Mouse (Mus musculus) 416B (cell line): ENCODE results near the gene Prdm16.

Experiments used
- DNase-seq: peaks from one replicate; pipeline ENCODE4 v3.0.0; 2011; ENCODE audit warnings: low read depth

The Prdm16 gene

GRCm38 (mm10) chr4:154636721-154637311, at the start of gene Prdm16:
Prdm16 (minus strand) TSS chr4:154636873.
- no peak for DNase-seq

DNA sequence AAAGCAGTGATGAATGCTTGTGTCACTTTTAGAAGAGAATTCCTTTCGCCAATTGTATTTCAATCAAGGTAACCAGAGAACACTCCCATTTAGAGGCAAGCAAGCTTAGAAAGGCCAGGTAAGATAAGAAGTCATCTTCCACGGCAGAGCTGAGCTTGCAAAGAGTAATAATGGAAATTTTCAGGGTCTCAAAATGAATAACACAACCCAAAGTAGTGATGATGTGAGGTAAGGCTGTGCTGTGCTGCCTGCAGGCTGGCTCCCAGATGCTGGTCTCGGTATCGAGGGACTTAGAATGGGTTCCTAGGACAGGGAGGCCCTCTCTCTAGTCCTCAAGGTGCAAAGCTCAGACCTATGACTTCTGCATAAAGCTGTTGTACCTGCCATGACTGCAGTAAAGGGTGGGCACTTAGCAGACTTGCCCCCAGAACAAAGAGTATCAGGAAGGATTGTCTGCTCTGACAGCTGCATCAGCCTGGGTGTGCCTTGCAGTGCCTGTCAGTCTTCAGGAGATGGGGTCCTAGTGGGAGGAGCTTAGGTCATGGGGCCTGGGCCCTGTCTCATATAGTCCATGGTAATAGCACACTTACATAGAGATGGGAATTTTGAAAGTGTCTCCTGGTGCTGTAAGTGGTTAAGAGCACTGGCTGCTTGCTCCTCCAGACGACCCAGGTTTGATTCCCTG, 46.5 kb upstream of the Prdm16 start:
- no peak for DNase-seq

DNA sequence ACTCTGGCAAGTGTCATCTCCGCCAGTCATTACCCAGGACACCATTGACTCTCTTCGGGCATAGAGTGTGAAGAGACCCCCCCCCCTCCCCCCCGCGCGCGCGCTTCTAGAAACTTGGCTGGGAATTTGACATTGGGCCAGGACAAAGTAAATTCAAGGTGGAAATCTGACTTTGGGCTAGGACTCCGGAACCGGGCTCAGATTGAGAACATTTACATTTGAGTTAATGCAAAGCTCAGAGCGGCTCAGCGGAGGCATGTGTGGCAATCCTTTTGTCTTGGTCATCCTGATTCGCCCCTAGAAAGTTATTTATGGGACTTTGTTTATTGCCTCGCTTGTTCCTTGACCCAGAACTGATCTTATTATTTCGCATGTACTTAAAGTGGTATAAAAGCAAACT, 45.6 kb upstream of the Prdm16 start:
- DNase-seq, result no peak

DNA sequence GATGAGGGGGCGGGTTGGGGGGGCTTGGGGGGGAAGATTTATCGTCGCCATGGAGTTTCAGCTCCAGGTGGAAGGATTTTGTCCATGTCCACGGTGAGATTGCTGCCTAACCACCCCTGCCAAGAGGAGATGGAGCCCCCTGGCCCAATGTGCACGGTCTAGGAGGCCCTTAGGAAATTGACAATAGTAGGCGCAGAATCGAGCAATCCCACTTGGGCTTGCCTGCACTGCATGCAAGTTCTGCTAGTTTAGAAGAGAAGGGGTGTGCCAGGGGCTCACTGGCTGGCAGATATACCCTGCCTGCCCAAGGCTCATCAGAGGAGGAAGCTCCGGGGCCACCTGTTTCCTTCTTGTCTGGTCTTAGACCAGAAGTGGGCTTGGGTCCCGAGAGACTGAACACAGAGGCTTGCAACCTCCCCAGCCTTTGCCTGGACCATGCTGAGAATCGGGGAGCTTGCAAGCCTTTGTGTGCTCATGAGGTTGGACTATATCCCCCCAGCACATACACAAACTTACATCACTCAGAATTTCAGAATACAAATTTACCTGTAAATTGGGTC, 38.8 kb upstream of the Prdm16 start:
- DNase-seq, result no peak

DNA sequence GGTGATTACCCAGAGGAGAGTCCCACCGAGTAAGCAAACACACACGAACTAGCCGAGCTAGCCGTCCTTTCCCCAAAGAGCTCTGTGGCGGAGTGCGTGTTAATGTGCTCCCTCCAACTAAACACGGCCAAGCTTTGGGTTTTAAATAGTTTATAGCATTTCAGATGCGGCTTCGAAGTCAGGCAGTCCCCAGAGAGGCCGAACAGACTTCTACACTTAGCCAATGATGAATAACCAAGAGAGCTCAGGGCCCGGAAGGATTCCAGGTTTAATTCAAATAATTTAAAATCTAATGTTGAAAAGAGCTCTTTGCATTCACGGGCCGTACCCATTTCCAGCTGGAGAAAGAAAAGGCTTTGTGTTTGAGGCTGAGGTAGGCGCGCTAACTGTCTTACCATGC, 38.3 kb upstream of the Prdm16 start:
- no peak for DNase-seq

- DNase-seq, result no peak
Observed at GRCm38 (mm10) chr4:154674541-154674940, 37.9 kb upstream of the Prdm16 start.

GRCm38 (mm10) chr4:154673986-154674385, 37.3 kb upstream of the Prdm16 start:
- DNase-seq, result no peak

DNA sequence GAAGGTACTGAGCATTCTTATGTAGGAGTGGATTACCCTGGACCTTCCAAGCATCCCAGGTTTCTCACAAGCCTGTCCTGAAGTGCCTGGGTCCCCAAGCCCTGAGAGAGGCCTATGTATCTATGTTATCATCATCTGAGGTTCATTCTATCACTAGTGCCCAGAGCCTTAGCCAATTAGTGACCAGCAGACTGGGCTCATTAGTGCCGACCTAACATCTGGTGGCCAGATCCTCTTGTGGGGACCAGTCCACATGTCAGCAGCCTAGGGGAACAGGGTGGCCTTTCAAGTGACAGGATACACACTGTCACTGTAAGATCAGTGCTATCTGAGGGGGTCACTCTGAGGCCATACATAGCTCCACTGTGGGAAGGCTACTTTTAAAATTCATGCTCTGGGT, 35.4 kb upstream of the Prdm16 start:
- no peak for DNase-seq

GRCm38 (mm10) chr4:154671232-154671912, 34.7 kb upstream of the Prdm16 start:
- no peak for DNase-seq

GRCm38 (mm10) chr4:154667767-154668166, 31.1 kb upstream of the Prdm16 start, which contains the start of gene Actrt2:
Actrt2 (minus strand) TSS chr4:154667867.
- no peak for DNase-seq

DNA sequence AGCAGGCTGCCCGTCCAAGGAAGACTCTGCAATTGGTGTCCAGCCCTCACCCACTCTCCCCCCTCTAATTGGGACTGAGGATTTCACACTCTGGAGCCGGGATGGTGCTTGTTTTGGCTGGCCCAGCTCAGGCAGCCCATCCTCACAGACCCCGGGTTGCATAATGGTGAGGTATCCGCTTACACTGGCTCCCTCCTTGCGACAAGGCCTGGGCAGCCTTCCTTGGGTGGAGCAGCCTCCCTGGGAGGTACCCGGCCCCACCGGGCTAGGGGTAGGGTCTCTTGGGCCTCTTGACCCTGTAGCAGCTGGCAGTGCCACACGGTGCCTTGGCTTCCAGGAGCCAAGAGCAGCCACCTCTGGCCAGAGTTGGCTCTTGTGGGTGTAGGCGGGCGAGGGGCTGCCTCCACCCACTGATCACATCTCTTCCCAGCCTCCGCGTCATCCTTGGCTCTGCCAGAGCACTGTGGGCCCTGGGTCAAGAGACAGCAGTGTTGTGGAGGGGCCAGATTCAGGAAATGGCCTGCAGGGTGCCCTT, 26.1 kb upstream of the Prdm16 start:
- no peak for DNase-seq

GRCm38 (mm10) chr4:154661256-154661655, 24.6 kb upstream of the Prdm16 start:
- DNase-seq, result no peak

DNA sequence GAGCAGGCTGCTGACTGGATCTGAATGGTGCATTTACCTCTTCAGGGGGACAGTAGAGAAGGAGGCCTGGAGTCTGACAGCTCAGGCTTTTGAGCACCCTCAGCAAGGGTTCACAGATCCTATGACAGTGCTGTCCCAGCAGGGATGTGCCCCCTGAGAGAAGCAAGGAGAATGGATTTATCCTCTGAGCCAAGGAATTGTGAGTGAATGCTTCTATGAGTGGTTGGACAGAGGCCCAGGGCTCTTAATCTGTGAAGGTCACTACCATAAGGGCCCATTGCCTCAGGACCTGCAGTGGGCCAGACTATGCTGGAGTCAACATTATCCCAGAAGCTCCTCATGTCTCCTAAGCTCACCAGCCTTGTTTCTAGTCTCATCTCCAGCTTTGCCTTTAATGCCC, 23.4 kb upstream of the Prdm16 start:
- DNase-seq, result no peak

DNA sequence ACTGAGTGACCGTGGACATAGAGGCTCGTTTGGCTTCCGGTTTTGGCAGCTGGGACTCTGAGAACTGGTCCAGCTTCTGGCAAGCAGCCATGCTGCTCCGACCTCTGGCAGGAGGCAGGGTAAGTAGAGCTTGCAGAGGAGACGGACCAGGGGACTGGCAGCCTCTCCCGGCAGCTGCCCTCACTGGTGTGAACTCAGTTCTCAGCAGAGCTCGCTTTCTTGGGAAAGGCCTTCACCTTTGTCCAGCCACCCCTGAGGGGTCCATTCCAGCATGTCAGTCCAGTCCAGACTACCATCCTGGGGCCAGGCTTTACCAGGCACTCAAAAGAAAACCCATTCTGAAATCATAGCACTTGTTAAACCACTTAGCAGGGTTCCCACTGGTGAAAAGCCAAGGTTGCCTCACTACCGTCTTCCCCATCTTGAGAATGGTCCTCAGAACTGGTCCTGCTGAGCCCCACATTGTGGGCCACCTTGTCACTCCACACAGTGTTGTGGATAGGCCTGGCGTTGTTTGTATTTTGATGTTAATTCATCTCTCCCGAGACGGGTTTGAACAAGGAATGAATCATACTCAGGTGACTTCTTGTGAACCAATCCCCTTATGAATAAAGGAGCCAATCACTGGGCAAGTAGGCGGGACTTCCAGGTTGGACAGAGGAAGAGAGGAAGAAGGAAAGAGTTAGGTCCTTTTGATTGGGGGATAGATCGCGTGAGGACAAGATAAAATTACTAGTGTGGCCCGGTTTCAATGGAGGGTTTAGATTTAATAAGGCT, 18.6 kb upstream of the Prdm16 start:
- no peak for DNase-seq

DNA sequence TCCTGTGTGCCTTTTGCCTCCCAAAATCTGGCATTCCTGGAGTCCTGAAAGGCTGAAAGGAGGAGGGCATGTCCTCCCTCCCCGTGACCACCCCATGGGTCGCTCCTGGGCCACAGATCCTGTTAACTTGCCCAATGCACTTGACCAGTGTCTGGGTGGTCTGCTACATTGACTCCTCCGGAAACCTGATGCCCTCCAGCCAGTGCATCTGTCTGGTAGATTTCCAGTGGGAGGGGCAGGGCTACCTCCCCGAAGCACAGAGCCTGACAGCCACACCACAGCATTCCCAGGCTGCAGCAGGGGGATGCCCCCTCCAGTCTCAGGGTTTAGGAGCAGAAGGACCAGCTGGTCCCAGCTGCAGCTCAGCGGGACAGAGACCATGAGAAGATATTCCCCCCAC, 15.8 kb upstream of the Prdm16 start:
- DNase-seq, result no peak

GRCm38 (mm10) chr4:154649083-154649747, 12.5 kb upstream of the Prdm16 start:
- no peak for DNase-seq

DNA sequence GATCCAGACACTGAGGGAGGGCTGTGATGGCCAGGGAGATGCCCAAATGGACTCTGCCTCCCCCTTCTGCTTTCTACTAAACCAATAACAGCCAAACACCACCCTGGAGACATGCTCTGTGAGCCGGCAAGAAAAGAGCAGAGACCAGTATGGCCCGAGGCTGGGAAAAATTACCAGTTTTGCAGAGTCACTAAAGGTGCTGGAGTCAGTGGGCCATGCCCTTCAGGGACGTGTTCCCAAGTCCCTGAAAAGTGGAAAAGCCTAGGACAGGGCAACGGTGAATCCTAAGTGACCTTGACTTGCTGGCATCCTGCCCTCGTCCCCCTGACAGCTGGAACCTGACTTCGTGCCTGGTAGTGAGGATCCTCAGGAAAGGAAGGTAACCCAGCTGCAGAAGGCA, 5.8 kb upstream of the Prdm16 start:
- no peak for DNase-seq

DNA sequence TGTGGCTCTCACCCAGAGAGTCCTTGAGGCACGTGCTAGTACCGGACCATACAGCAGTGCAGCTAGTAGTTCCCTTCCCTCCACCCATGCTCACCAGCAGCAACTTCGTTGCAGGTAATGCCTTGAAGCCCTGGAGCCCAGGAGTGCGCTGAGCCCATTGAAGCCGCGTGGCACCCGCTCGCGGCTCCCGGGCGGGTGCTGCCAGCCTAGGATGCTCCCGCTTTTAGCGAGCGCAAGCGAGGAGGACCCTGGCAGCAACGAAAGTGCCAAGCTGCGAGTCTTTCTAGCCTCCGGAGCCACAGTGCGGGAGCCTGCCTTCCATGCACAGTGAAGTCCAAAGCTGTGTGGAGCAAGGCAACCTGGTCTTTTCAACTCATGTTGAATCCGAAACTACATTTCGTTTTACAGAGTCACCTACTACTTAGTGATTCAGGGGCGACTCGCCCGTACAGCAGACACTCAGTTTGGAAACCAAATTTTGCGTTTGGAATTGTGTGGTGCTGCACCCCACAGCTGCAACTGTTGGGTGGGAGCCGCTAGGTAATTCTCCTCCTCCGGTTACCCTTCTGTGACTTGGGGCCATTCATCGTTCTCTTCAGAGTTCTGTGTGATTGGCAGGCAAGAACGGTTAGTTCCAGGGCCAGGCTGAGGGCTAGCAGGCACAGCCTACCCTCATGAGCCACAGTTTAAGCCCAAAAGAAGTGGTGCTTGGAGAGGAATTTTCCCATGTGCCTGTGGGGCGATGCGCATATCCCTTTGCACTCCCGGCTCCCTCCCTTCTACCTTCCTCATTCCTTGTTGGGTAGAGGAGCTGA, 4.8 kb upstream of the Prdm16 start:
- DNase-seq, result no peak

DNA sequence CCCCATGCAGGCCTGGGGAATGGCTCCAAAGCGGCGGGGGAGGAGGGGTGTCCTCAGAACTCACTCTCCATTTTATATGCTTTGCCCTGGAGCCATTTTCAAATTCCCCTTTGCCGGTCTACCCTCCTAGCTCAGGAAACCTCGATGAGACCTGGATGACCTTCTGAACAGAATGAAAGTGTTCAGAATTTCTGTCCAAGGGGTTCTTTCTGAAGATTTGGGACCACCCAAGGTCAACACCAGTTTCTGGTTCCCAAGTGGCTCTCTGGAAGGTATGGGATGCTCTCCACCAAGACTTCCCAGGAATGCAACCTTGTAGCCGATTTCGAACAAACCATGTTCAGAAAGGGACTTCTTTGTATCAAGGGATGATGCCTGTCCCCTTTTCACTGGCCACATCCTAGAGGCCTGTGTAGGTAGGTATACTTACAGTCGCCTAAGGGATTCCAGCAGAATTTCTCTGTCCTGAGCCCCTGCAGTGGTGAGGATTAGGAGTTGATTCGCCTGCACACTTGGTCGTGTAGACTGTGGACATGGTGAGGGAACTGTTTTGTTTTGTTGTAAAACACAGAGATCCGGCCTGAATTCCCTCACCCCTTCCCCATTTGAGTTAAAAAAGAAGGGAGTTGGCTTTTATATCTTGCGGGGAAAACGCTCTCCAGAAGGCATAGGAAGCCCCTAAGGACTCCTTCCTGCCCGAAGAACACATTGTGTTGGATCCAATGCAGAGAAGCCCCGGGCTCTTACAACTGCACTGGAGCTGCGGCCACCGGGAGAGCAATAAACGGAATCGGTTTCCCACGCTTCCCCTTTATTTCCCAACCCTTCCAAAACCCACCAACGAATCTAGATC, 4.0 kb upstream of the Prdm16 start:
- no peak for DNase-seq
